Mouse (Mus musculus) induced T-regulatory cell, adult 2 months (primary cell): ENCODE data around the gene Zfp30.

Experiments used
- DNase-seq: peaks from one replicate; pipeline ENCODE4 v3.0.0-alpha.2; 2012; ENCODE audit warnings: low read depth

Zfp30 gene

DNA sequence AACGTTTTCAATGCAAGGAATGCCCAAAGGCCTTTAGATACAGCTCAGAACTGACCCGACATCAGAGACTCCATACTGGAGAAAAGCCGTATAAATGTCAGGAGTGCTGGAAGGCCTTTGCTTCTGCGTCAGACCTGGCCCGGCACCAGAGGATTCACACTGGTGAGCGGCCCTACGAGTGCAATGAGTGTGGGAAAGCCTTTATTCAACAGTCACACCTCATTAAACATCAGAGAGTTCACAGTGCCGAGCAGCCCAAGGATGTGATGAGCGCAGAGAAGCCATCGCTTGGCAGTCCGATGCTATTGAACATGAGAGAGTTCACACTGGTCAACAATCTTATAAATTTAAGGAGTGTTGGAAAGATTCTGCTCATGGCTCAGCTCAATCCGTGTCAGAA, 46.0 kb downstream of the Zfp30 start:
- DNase-seq, result no peak

DNA sequence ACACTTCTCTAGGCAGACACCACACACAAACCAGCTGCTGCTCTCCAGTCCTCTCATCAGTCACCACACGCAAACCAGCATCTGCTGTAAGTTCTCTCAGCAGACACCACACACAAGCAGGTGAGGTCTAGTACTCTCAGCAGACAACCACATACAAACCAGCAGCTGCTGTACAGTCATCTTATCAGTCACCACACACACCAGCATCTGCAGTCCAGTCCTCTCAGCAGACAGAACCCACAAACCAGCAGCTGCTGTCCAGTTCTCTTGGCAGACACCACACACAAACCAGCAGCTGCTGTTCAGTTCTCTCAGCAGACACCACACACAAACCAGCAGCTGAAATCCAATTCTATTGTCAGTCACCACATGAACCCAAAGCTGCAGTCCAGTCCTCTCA, 53.0 kb downstream of the Zfp30 start:
- no peak for DNase-seq

DNA sequence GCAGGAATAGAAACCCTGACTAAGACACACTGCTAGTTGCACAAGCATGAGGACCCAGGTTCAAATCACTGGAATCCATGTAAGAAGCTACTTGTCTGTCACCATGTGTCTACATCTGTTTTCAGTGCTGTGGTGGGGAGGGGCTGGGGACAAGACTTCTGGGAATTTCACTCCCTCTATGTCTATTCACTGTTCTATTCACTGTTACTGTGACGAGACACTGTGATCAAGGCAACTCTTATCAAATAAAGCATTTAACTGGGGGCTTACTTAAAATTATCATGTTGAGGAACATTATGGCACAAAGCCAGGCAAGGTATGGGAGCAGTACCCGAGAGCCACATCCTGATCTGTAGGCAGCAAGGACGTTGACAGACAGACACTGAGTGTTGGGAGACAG, 55.5 kb downstream of the Zfp30 start:
- no peak for DNase-seq

- no peak for DNase-seq
Measured at GRCm38 (mm10) chr7:29842105-29842504, 58.3 kb downstream of the Zfp30 start.
